ENCODE assay signal across 13 mouse cellular contexts in genomic region chr19:43599776-43600544, GRCm38 (mm10). TPM values are rescaled to one million over a fixed set of nuclear protein-coding genes. Genes with fewer than 3 reads are reported as not detected.
DNase-seq lines count a peak whose midpoint lies in the region; ATAC-seq and TF ChIP-seq lines count a peak whose summit lies in the region.
"Had no signal": no experiment of that assay in that cellular context is flagged by ENCODE, and none has a peak within 500 bp of the region (broad histone marks: within the 10 kb centered on the region; RNA-seq: fewer than 3 reads in every experiment).

No protein-coding gene starts in this region.

- DNase-seq in kidney, adult 2 months: no peak
- DNase-seq in mesoderm, embryonic 11.5 days (ENCODE audit: low read depth, low spot score): peak; percentile 75
- DNase-seq in lung, postnatal 25 days (ENCODE audit: low spot score): no peak
- no peak for DNase-seq in lung, adult 18-20 months
- DNase-seq in adrenal gland, postnatal 10 days: no peak
- DNase-seq: adrenal gland, postnatal 14 days; midbrain, embryonic 14.5 days; thymus, postnatal 4 days had no signal

- 1% methylated on average over 27 of the region's 27 CpGs for WGBS in kidney, embryonic 16.5 days
- WGBS in kidney, adult 2 months: 2% methylated on average over 27 of the region's 27 CpGs
- WGBS in intestine, embryonic 16.5 days: 2% methylated on average over 27 of the region's 27 CpGs

- no peak for TF ChIP-seq POLR2A in kidney, adult 2 months (IDR thresholded peaks at IDR 0.05; ENCODE audit: low read depth, low read length)
- no peak for TF ChIP-seq POLR2A in bone marrow macrophage, adult 2 months (IDR thresholded peaks at IDR 0.05; ENCODE audit: borderline replicate concordance, low read depth, low read length)

- TF ChIP-seq CTCF in kidney, adult 2 months (conservative IDR thresholded peaks at IDR 0.05; ENCODE audit: insufficient read depth, insufficient read length, low read depth, low read length): no peak
- no peak for TF ChIP-seq CTCF in bone marrow macrophage, adult 2 months (IDR thresholded peaks at IDR 0.05; ENCODE audit: low read depth, low read length)

- H3K27me3 ChIP-seq in kidney, embryonic 16.5 days (ENCODE audit: insufficient read depth, low read length): peaks cover 99% of the 10 kb centered on the region
- peaks cover 5% of the 10 kb centered on the region for H3K27me3 ChIP-seq in kidney, adult 2 months (replicated peaks; ENCODE audit: control insufficient read depth, insufficient read depth, low read length)
- peaks cover 44% of the 10 kb centered on the region for H3K27me3 ChIP-seq in intestine, embryonic 16.5 days (replicated peaks; ENCODE audit: control insufficient read depth, insufficient read depth, low read length)

- H3K27ac ChIP-seq in kidney, embryonic 16.5 days (ENCODE audit: low read length): no peak overlapping the region
- no peak overlapping the region for H3K27ac ChIP-seq in kidney, adult 2 months (ENCODE audit: insufficient read depth, low read depth, low read length)
- no peak overlapping the region for H3K27ac ChIP-seq in bone marrow macrophage, adult 2 months (ENCODE audit: insufficient read depth, low read depth, low read length)
- peak overlapping the region; percentile 78 for H3K27ac ChIP-seq in intestine, embryonic 16.5 days (ENCODE audit: low read length)
- H3K27ac ChIP-seq: hindbrain, embryonic 14.5 days had no signal

- no peak overlapping the region for H3K9ac ChIP-seq in kidney, embryonic 16.5 days (replicated peaks; ENCODE audit: low read length)
- peak overlapping the region; percentile 7 for H3K9ac ChIP-seq in intestine, embryonic 16.5 days (ENCODE audit: low read depth, low read length)
- H3K9ac ChIP-seq: hindbrain, embryonic 14.5 days had no signal

- 0 out of 2 replicates have a peak, but pooled peaks have one; percentile 23 for ATAC-seq in kidney, embryonic 16.5 days (ENCODE audit: low FRiP score, low TSS enrichment)
- peak; percentile 66 for ATAC-seq in intestine, embryonic 16.5 days

- H3K4me1 ChIP-seq in kidney, embryonic 16.5 days (ENCODE audit: insufficient read depth, low read length): peaks cover 11% of the 10 kb centered on the region
- no peaks in the 10 kb centered on the region for H3K4me1 ChIP-seq in kidney, adult 2 months (ENCODE audit: control insufficient read depth, insufficient read depth, low read length)
- no peaks in the 10 kb centered on the region for H3K4me1 ChIP-seq in bone marrow macrophage, adult 2 months (ENCODE audit: control insufficient read depth, insufficient read depth, low read length)
- peaks cover 15% of the 10 kb centered on the region for H3K4me1 ChIP-seq in intestine, embryonic 16.5 days (ENCODE audit: control insufficient read depth, insufficient read depth, low read length)

- no peaks in the 10 kb centered on the region for H3K9me3 ChIP-seq in kidney, embryonic 16.5 days (ENCODE audit: low read length)
- no peaks in the 10 kb centered on the region for H3K9me3 ChIP-seq in intestine, embryonic 16.5 days (ENCODE audit: control insufficient read depth, low read length)

- no peaks in the 10 kb centered on the region for H3K36me3 ChIP-seq in kidney, embryonic 16.5 days (ENCODE audit: insufficient read depth, low read length)
- no peaks in the 10 kb centered on the region for H3K36me3 ChIP-seq in kidney, adult 2 months (ENCODE audit: control insufficient read depth, insufficient read depth, low read length)
- no peaks in the 10 kb centered on the region for H3K36me3 ChIP-seq in intestine, embryonic 16.5 days (ENCODE audit: control insufficient read depth, insufficient read depth, low read length)

- peak overlapping the region; percentile 1; the same call in 1 of the 2 replicates for H3K4me3 ChIP-seq in kidney, embryonic 16.5 days (ENCODE audit: low read length)
- H3K4me3 ChIP-seq in kidney, adult 2 months (ENCODE audit: insufficient read depth, low read depth, low read length): no peak overlapping the region
- peak overlapping the region; percentile 4; the same call in 1 of the 2 replicates for H3K4me3 ChIP-seq in bone marrow macrophage, adult 2 months (ENCODE audit: insufficient read depth, low read length)
- H3K4me3 ChIP-seq in intestine, embryonic 16.5 days (ENCODE audit: low read length): peak overlapping the region; percentile 36

- peak overlapping the region; percentile 2; the same call in 1 of the 2 replicates for H3K4me2 ChIP-seq in kidney, embryonic 16.5 days (replicated peaks; ENCODE audit: low read depth, low read length)
- peak overlapping the region; percentile 56 for H3K4me2 ChIP-seq in intestine, embryonic 16.5 days (ENCODE audit: low read depth, low read length)
- H3K4me2 ChIP-seq: hindbrain, embryonic 14.5 days had no signal

RNA-seq across cellular contexts. Expression of gene Nkx2-3, which starts 12.2 kb away (rescaled TPM):
- 0.07 TPM in 1 of 2 replicates, not detected in the other for polyA plus RNA-seq in kidney, embryonic 16.5 days (2015; fragmentation: Nextera tagmentation; extraction: Ambion mirVana)
- not detected in 2 replicates for polyA plus RNA-seq in kidney, adult 2 months (2012; rRNA removed)
- not detected in 2 replicates for polyA plus RNA-seq in bone marrow macrophage, adult 2 months (2012; ENCODE audit: insufficient read depth, insufficient read length, missing spikeins)
- polyA plus RNA-seq in intestine, embryonic 16.5 days (2015; fragmentation: Nextera tagmentation; extraction: Ambion mirVana): 61.3 and 64.6 TPM in 2 replicates
- under 1 TPM in 1 of 2 experiments, not detected in 1; 0.12 TPM for total RNA-seq in adrenal gland, postnatal 10 days (2021)
- total RNA-seq: adrenal gland, postnatal 14 days; layer of hippocampus, postnatal 14 days had no signal
- polyA plus RNA-seq: hindbrain, embryonic 14.5 days had no signal

Comparison
In these comparisons a context has a peak if more than half of its experiments do, and no peak if none do; other contexts are left out.
1. RNA of gene Nkx2-3, which starts 12.2 kb away (polyA plus RNA-seq): 61.3 to 64.6 TPM in intestine, embryonic 16.5 days; 0.07 TPM in kidney, embryonic 16.5 days, not detected in kidney, adult 2 months and not detected in bone marrow macrophage, adult 2 months; every median in the first group is over 10 times any median in the second.